Mouse (Mus musculus) cerebellum, postnatal 10 days (tissue): ENCODE data around the gene Ppcdc.

Experiments
- DNase-seq, 2 experiments: peaks; one replicate each; pipeline ENCODE4 v3.0.0; 2021; ENCODE audit warnings: mixed read lengths in 2 of 2

Ppcdc gene

GRCm38 (mm10) chr9:57439522-57440295, at the start of gene Ppcdc:
Gene Ppcdc, minus strand, starts transcription at chr9:57440124.
- peak; percentile 92 to 95 for DNase-seq

GRCm38 (mm10) chr9:57487807-57488206, 47.9 kb upstream of the Ppcdc start:
- no peak for DNase-seq

DNA sequence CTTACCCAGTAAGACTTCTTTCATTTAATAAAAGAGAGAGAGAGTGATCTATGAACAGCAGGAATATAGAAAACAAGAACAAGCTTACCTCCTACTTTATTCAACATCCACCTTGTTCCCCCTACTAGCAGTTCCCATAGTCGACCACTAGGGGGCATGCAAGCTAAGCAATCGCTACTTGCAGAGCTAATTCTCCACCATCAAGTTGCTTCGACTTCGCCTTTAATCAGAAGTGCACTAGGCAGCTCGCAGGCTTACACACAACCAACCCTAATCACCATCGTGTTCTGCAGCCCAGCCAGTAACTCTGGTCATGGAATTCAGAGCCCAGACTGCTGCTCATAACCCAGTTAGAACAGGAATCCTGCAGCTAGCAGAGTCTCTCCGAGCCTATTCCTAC, 45.9 kb upstream of the Ppcdc start:
- DNase-seq = peak; percentile 92 to 96

DNA sequence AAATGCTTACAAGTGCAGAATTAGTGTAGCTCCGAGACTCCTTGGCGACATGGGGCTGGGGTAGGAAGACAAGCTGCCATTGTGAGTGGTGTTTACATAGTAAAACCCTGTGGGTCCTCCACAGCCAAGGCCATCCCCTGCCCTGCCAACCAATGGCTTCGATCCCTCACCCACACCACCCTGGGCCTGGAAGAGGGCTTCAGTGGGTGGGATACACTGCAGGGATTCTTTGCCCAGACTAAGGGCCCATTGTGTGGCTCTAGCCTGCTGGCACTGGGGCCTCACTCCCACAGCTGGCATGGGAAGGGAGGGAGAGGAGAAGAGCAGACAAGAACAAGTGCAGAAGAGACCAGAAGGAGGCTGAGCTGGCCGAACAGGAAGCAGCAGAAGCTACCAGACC, 29.0 kb upstream of the Ppcdc start:
- peak; percentile 27 to 60 for DNase-seq

GRCm38 (mm10) chr9:57467896-57468549, 28.1 kb upstream of the Ppcdc start, which contains the start of gene Scamp5:
Gene Scamp5, minus strand, starts transcription at chr9:57468060.
- peak; percentile 95 to 96 for DNase-seq

DNA sequence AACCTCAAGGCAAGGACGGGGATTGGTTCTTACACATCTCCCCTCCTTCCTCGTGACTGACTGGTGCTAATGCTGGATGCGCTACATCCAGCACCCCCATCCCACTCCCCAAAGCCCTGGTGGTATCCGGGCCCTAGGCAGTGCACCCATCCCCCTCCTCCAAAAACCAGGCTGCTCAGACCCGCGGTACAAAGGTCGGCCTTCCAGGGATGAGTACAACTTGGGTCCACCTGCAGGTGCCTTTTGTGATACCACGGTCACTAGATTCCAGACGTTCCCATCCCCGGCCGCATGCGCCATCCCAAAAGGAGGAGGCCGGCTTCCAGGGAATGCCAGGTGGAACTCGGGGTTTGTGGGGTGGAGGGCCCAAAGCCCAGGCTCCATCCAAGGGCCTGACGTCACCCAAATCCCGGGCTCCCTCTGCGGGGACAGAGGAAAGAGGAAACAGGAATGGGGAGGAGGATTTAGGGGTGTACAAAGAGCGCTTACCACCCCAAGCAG, 27.4 kb upstream of the Ppcdc start:
- DNase-seq = peak; percentile 79 to 81

DNA sequence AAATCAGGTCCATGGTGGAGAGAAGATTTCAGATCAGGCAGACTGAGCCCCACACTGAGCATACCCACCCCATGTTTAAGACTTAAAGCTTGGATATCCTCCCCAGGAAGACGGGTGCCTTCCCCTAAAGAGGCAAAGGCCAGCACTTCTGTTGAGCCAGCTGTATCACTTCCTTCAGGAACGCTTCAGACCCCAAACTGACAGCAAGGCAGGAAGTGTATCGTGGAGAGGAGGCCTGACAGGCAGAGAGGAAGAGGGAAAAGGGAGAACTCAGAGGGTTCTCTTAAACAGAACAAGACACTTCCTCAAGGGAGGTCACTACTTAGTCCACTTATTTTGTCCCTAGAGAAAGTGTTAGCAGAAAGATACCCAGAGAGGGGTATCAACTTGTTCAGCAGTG, 26.2 kb upstream of the Ppcdc start:
- DNase-seq = no peak

GRCm38 (mm10) chr9:57462866-57463265, 22.9 kb upstream of the Ppcdc start:
- DNase-seq = no peak

GRCm38 (mm10) chr9:57459707-57460106, 19.8 kb upstream of the Ppcdc start:
- DNase-seq = no peak

- no peak for DNase-seq
Observed at GRCm38 (mm10) chr9:57453516-57453915, 13.6 kb upstream of the Ppcdc start.

DNA sequence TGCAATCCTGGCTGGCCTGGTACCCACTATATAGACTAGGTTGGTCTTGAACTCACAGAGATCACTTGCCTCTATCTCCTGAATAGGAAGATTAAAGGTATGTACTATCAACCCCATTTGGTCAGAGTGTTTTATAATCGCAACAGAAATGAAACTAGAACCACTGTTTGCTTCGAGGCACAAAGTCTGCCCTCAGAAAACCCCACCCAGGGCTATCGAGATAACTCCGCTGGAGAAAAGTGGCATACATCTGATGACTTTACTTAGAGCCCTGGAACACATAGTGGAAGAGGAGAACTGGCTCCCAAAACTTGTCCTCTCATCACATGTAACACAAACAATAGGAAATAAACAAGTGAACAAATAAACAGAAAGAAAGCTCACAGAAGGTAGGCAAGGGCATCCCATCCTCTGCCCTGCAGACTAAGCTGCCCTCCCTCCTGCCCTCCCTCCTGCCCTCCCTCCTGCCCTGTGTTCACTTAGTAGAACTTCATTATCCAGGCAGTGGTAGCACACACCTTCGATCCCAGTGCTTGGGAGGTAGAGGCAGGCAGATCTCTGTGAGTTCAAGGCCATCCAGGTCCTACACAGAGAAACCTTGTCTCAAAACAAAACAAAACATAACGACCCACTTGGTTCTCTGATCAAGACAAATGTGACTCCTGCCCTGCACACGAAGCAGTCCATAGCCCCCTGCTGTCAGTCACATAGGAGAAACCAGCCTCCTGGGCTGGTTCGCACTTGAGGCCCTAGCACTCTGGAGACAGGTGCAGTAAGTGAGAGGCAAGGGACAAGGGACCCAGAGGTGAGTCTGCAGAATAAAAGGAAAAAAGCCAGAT, 12.9 kb upstream of the Ppcdc start:
- no peak for DNase-seq

DNA sequence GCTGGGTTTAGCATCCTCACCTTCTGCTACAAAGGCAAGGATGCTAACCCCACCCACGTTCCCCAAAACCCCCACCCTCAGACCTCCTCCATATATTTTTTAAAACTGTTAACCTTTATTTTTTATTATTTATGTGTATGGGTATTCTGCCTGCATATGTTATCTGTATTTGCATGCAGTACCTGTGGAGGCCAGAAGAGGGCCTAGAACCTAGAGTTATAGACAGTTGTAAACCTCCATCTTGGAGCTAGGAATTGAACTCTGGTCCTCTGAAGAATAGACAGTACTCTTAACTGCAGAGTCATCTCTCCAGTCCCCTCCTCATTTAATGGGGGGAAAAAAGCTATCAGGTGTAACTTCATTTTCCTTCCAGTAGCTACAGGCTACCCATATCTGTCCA, 9.8 kb upstream of the Ppcdc start:
- DNase-seq = peak; percentile 34 to 55

DNA sequence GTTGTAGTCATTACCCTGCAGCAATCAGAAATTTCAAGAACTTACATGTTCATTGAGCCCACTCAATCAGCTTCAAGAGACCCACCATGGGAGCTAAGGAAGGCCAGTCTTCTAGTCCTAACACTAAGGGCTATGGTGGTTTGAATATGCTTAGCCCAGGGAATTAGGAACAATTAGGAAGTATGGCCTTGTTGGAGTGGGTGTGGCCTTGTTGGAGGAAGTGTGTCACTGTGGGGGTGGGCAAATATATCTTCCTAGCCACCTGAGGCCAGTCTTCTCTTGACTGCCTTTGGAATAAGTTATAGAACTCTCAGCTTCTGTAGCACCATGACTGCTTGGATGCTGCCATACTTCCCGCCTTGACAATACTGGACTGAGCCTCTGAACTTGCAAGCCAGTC, 696 bp upstream of the Ppcdc start:
- DNase-seq = no peak

DNA sequence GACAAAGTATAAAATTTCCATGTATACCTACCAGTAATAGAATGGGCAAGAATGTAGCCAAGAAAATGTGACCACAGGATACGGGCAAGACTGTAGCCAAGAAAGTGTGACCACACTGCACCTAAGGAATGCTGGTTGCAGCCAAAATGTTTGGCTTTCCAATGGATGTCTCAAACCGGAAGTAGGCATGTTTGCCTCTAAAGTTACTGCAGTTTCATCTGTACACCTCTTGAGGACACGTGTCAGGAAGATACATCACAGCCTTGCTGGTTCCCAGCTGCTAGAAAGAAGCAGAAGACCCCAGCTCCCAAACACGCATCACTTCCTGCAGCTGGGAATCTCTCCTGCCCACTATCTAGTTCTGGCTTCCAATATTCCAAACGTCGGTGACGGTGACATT, 841 bp downstream of the Ppcdc start:
- DNase-seq = no peak

DNA sequence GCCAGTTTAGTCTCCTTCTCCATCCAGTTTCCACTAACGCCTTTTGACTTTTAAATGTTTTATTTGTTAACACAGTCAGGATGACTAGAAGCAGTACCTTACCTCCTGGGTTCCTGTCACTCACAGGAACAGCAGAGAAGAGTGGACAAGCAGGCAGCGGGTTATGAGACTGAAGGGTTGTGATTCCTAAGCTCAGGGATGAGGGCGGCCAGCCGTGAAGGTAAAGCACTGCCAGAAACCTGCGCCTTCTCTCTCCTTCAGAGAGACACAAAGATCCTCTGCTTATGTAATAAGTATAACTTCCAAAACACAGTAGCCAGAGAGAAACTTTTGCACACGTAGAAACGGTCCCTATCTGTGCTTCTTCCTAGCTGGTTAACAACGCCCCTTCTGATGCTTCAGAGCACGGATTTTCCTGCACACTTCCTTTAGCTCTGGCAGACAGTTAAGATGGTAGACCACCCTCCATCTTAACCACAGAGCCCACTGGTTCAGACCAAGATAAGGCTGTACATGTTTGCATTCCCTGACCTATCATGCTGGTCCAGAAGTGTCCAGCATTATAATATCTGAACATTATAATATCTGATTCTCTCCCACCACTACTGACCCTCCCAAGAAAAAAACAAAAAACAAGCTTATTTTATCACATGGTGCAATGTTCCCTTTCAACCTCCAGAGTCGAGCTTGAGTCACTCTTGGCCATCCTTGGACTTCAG, 1.9 kb downstream of the Ppcdc start:
- DNase-seq = no peak

- no peak for DNase-seq
Observed at GRCm38 (mm10) chr9:57436166-57436565, 3.8 kb downstream of the Ppcdc start.

- no peak for DNase-seq
Observed at GRCm38 (mm10) chr9:57434405-57435165, 5.3 kb downstream of the Ppcdc start.

GRCm38 (mm10) chr9:57433097-57434032, 6.6 kb downstream of the Ppcdc start:
- DNase-seq = peak; percentile 92 to 93

DNA sequence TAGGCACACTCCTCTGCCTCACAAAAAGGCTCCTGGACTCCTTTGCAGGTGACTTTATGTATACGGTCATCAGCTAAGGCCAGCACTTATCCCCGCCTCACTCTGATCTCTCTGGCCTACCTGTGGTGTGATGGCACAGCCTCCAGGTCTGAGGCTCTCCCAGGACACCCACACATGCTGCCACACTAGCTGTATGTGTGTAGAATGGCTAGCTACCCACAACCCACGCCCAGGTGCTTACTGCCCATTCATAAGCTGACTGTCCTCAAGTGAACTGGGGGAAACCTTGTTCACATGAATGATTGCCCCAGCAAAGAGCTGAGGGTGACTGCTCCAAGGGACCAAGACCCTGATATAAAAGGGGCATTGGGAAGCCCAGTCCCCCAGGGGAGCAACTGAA, 7.4 kb downstream of the Ppcdc start:
- peak in 1 of 2 experiments; percentile 22 for DNase-seq

GRCm38 (mm10) chr9:57431202-57431601, 8.7 kb downstream of the Ppcdc start:
- no peak for DNase-seq

- DNase-seq = no peak
Observed at GRCm38 (mm10) chr9:57428391-57428790, 11.5 kb downstream of the Ppcdc start.
